Mouse (Mus musculus): Measurements from ENCODE around the gene Rpp40.

The Rpp40 gene

GRCm38 (mm10) chr13:35905879-35906481, at the start of gene Rpp40:
Rpp40 (minus strand) TSS chr13:35906359.
- peak; percentile 77 to 87 for DNase-seq

- no peak for DNase-seq
Measured at GRCm38 (mm10) chr13:35949814-35950455, 43.8 kb upstream of the Rpp40 start.

GRCm38 (mm10) chr13:35947354-35948000, 41.3 kb upstream of the Rpp40 start:
- DNase-seq: peak in 1 of 2 experiments; percentile 12

- no peak for DNase-seq
Measured at GRCm38 (mm10) chr13:35946659-35947353, 40.6 kb upstream of the Rpp40 start.

GRCm38 (mm10) chr13:35940934-35941333, 34.8 kb upstream of the Rpp40 start:
- DNase-seq: no peak

- no peak for DNase-seq
Measured at GRCm38 (mm10) chr13:35939871-35940665, 33.9 kb upstream of the Rpp40 start.

GRCm38 (mm10) chr13:35937991-35938390, 31.8 kb upstream of the Rpp40 start:
- no peak for DNase-seq

- no peak for DNase-seq
Measured at GRCm38 (mm10) chr13:35911476-35911875, 5.3 kb upstream of the Rpp40 start.

GRCm38 (mm10) chr13:35905378-35905777, 781 bp downstream of the Rpp40 start:
- DNase-seq: no peak

- no peak for DNase-seq
Measured at GRCm38 (mm10) chr13:35892866-35893265, 13.3 kb downstream of the Rpp40 start.

- DNase-seq: peak; percentile 20 to 32
Measured at GRCm38 (mm10) chr13:35886121-35886725, 19.9 kb downstream of the Rpp40 start.

GRCm38 (mm10) chr13:35880555-35881046, 25.6 kb downstream of the Rpp40 start:
- no peak for DNase-seq

GRCm38 (mm10) chr13:35879519-35879918, 26.6 kb downstream of the Rpp40 start:
- no peak for DNase-seq

GRCm38 (mm10) chr13:35879068-35879467, 27.1 kb downstream of the Rpp40 start:
- no peak for DNase-seq

GRCm38 (mm10) chr13:35878282-35878681, 27.9 kb downstream of the Rpp40 start:
- DNase-seq: no peak

GRCm38 (mm10) chr13:35875396-35875795, 30.8 kb downstream of the Rpp40 start:
- DNase-seq: no peak

- DNase-seq: no peak
Measured at GRCm38 (mm10) chr13:35871107-35871506, 35.1 kb downstream of the Rpp40 start.

- DNase-seq: no peak
Measured at GRCm38 (mm10) chr13:35870659-35871058, 35.5 kb downstream of the Rpp40 start.

GRCm38 (mm10) chr13:35860916-35861315, 45.2 kb downstream of the Rpp40 start:
- DNase-seq: no peak

GRCm38 (mm10) chr13:35857486-35857885, 48.7 kb downstream of the Rpp40 start:
- DNase-seq: no peak

GRCm38 (mm10) chr13:35852851-35853575, 53.1 kb downstream of the Rpp40 start:
- DNase-seq: no peak
